Mouse (Mus musculus) megakaryocyte, embryonic 14.5 days (primary cell): ENCODE data around the gene Ttc39b. TPM values are rescaled to one million over a fixed set of nuclear protein-coding genes. Genes with fewer than 3 reads are reported as not detected.

ENCODE experiments used
- H3K27me3 ChIP-seq: replicated peaks from 2 replicates; pipeline ENCODE3; 2012; ENCODE audit warnings: inconsistent platforms
- H3K36me3 ChIP-seq: replicated peaks from 2 replicates; pipeline ENCODE3; 2012; ENCODE audit warnings: low read length, inconsistent platforms, mixed read lengths
- H3K4me1 ChIP-seq: 2 replicates; pipeline ENCODE4 v1.6.1; 2012; ENCODE audit warnings: inconsistent platforms
- H3K4me3 ChIP-seq: replicated peaks from 2 replicates; pipeline ENCODE3; 2012; ENCODE audit warnings: moderate library complexity, mild to moderate bottlenecking, inconsistent platforms
- H3K9me3 ChIP-seq: 2 replicates; pipeline ENCODE4 v1.6.1; 2012; ENCODE audit warnings: inconsistent platforms
- FLI1 ChIP-seq: IDR thresholded peaks from 2 replicates; pipeline ENCODE4 v1.6.1; 2012; ENCODE audit warnings: low read length, inconsistent platforms, mixed read lengths
- GATA1 ChIP-seq: IDR thresholded peaks from 3 replicates; pipeline ENCODE4 v1.6.1; 2012; ENCODE audit warnings: mixed read lengths, low read length, inconsistent platforms, borderline replicate concordance
- polyA plus RNA-seq: library from polyadenylated mRNA; stranded (reverse); fragments of >175 nt; gene quantifications from 2 replicates; pipeline ENCODE4 v1.2.3, GENCODE M21; 2012; ENCODE audit warnings: low replicate concordance; ENCODE audit not compliant: insufficient read depth

Gene Ttc39b
- polyA plus RNA-seq, 1 experiment, result 2.4 TPM

- Histone ChIP-seq H3K4me3 (no peak overlapping the region), H3K36me3 (peaks cover 54% of the 10 kb centered on the region), H3K9me3 (peaks cover 7% of the 10 kb centered on the region), H3K4me1 (no peaks in the 10 kb centered on the region), H3K27me3 (peaks cover 3% of the 10 kb centered on the region)
- TF ChIP-seq GATA1, result no peak
Measured at GRCm38 (mm10) chr4:83220761-83221557, 103.1 kb downstream of the Ttc39b start.

GRCm38 (mm10) chr4:83219253-83219652 is 104.8 kb downstream of the Ttc39b start:
- Histone ChIP-seq H3K9me3 (peaks cover 8% of the 10 kb centered on the region), H3K4me3 (no peak overlapping the region), H3K36me3 (peaks cover 38% of the 10 kb centered on the region), H3K4me1 (no peaks in the 10 kb centered on the region), H3K27me3 (peaks cover 4% of the 10 kb centered on the region)
- TF ChIP-seq FLI1 (no peak), GATA1 (no peak)

GRCm38 (mm10) chr4:83217128-83217527 is 106.9 kb downstream of the Ttc39b start:
- peaks cover 10% of the 10 kb centered on the region for H3K27me3 ChIP-seq
- H3K4me1 ChIP-seq, result no peaks in the 10 kb centered on the region; the same call in 1 of the 2 replicates
- H3K36me3 ChIP-seq, result peaks cover 16% of the 10 kb centered on the region
- H3K9me3 ChIP-seq, result peaks cover 8% of the 10 kb centered on the region
- no peak overlapping the region for H3K4me3 ChIP-seq
- TF ChIP-seq FLI1 (no peak), GATA1 (no peak)

- Histone ChIP-seq H3K4me3 (no peak overlapping the region), H3K9me3 (peaks cover 12% of the 10 kb centered on the region), H3K36me3 (peaks cover 13% of the 10 kb centered on the region), H3K27me3 (peaks cover 14% of the 10 kb centered on the region), H3K4me1 (peaks cover 3% of the 10 kb centered on the region; the same call in 1 of the 2 replicates)
- TF ChIP-seq GATA1, result no peak
- TF ChIP-seq FLI1, result no peak
Measured at GRCm38 (mm10) chr4:83216381-83216780, 107.7 kb downstream of the Ttc39b start.

GRCm38 (mm10) chr4:83215776-83216175 is 108.3 kb downstream of the Ttc39b start:
- H3K4me1 ChIP-seq, result peaks cover 3% of the 10 kb centered on the region; the same call in 1 of the 2 replicates
- peaks cover 9% of the 10 kb centered on the region for H3K36me3 ChIP-seq
- H3K27me3 ChIP-seq, result peaks cover 14% of the 10 kb centered on the region
- no peak overlapping the region for H3K4me3 ChIP-seq
- peaks cover 12% of the 10 kb centered on the region for H3K9me3 ChIP-seq
- TF ChIP-seq FLI1 (no peak), GATA1 (no peak)

GRCm38 (mm10) chr4:83214822-83215558 is 109.1 kb downstream of the Ttc39b start:
- Histone ChIP-seq H3K27me3 (peaks cover 16% of the 10 kb centered on the region), H3K4me1 (peaks cover 3% of the 10 kb centered on the region; the same call in 1 of the 2 replicates), H3K9me3 (peaks cover 12% of the 10 kb centered on the region), H3K4me3 (no peak overlapping the region), H3K36me3 (peaks cover 6% of the 10 kb centered on the region)
- no peak for TF ChIP-seq GATA1
- no peak for TF ChIP-seq FLI1

GRCm38 (mm10) chr4:83213752-83214151 is 110.3 kb downstream of the Ttc39b start:
- Histone ChIP-seq H3K27me3 (peaks cover 16% of the 10 kb centered on the region), H3K36me3 (no peaks in the 10 kb centered on the region), H3K4me1 (peaks cover 3% of the 10 kb centered on the region; the same call in 1 of the 2 replicates), H3K9me3 (peaks cover 12% of the 10 kb centered on the region), H3K4me3 (no peak overlapping the region)
- no peak for TF ChIP-seq FLI1
- no peak for TF ChIP-seq GATA1

- Histone ChIP-seq H3K9me3 (peaks cover 12% of the 10 kb centered on the region), H3K4me3 (peak overlapping the region; percentile 11), H3K36me3 (no peaks in the 10 kb centered on the region), H3K27me3 (peaks cover 16% of the 10 kb centered on the region), H3K4me1 (peaks cover 3% of the 10 kb centered on the region; the same call in 1 of the 2 replicates)
- TF ChIP-seq FLI1 (no peak), GATA1 (no peak)
Measured at GRCm38 (mm10) chr4:83211709-83212108, 112.3 kb downstream of the Ttc39b start.

- peaks cover 4% of the 10 kb centered on the region for H3K9me3 ChIP-seq
- H3K4me1 ChIP-seq, result peaks cover 3% of the 10 kb centered on the region; the same call in 1 of the 2 replicates
- TF ChIP-seq GATA1 (no peak), FLI1 (no peak)
- H3K4me3 ChIP-seq, result no peak overlapping the region
- H3K36me3 ChIP-seq, result no peaks in the 10 kb centered on the region
- H3K27me3 ChIP-seq, result peaks cover 15% of the 10 kb centered on the region
Measured at GRCm38 (mm10) chr4:83210437-83210836, 113.6 kb downstream of the Ttc39b start.

- no peak overlapping the region for H3K4me3 ChIP-seq
- H3K27me3 ChIP-seq, result peaks cover 13% of the 10 kb centered on the region
- TF ChIP-seq GATA1 (no peak), FLI1 (no peak)
- no peaks in the 10 kb centered on the region for H3K36me3 ChIP-seq
- H3K4me1 ChIP-seq, result 0 out of 2 replicates have a peak, but pooled peaks cover 3% of the 10 kb centered on the region
- H3K9me3 ChIP-seq, result peaks cover 4% of the 10 kb centered on the region
Measured at GRCm38 (mm10) chr4:83206803-83207586, 117.1 kb downstream of the Ttc39b start.
